Mouse (Mus musculus) left cerebral cortex, postnatal 36 days (tissue): ENCODE measurements around the gene Pik3r5. TPM values are rescaled to one million over a fixed set of nuclear protein-coding genes. Genes with fewer than 3 reads are reported as not detected.

ENCODE experiments used
- DNase-seq, 2 experiments: peaks; one replicate each; pipeline ENCODE4 v3.0.0; 2021 to 2022; ENCODE audit warnings: low spot score in 2 of 2, mixed read lengths in 1 of 2
- intact Hi-C: fragments of 180-260 bp; cut with DNase I; formaldehyde crosslinking; loops from one replicate; pipeline ENCODE4 v1.15.1; 2025
- total RNA-seq, 2 experiments: library from RNA; stranded (reverse); gene quantifications; 2 replicates each; pipeline ENCODE4 v1.2.3; 2021

The Pik3r5 gene
- total RNA-seq, 2 experiments from 2014 or later = 3.0 to 3.3 TPM

GRCm38 (mm10) chr11:68442346-68442745, 10.4 kb downstream of the Pik3r5 start:
- intact Hi-C loops = no loop called here

DNA sequence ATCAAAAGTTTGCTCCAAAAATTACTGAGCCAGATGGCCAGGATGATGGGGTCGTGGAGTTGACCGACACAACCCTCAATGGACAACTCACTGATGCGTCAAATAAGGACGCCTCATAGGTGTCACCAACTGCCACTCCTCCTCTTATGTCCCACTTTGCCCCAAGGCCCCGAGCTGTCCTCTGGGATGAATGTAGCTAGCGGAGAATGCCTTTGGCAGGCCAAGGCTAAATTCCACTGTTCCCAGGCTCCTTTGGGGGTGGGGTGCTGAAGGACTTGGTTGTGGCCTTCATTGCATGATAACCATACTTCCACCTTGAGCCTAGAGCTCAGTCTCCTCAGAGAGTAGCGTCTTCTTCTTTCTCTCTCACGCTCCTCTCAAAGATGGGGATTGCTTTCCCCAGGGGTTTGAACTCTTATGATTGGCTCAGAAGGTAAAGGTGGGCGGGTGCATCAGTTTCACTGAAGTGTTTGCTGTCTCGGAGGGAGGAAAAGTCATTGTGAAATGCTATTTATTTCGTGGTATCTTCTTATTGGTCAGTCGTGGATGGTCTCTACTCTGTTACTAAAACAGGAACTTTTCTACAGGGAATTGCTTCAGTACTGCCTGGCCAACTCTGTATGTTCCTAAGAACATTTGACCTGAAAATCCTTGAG, 11.2 kb downstream of the Pik3r5 start:
- intact Hi-C loops = no loop called here

More at GRCm38 (mm10) chr11:68442346-68442745, 10.4 kb downstream of the Pik3r5 start:
- no peak for DNase-seq

GRCm38 (mm10) chr11:68445901-68446300, 14.0 kb downstream of the Pik3r5 start:
- no peak for DNase-seq
- intact Hi-C loops = no loop called here

More for the DNA sequence above, 11.2 kb downstream of the Pik3r5 start:
- no peak for DNase-seq

GRCm38 (mm10) chr11:68446547-68446946, 14.6 kb downstream of the Pik3r5 start:
- DNase-seq = no peak
- intact Hi-C loops = no loop called here

DNA sequence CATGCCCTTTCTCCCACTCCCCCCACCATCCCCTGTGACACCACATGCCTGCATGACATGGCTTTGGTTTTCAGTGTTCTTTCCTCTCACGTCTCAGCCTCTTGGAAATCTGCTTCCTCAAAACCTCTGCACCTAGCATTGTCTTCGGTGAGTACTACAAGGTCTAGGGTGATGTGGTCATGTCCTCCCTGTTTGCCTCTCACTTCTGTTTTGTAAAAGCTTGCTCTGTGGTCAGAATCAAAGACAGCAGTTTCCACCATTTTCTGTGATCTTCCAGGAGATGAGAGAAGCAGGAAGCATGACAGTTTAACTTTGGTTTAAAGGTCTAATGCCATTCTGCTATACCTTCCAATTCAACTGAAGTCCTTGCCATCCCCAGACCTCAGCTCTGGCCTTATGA, 15.3 kb downstream of the Pik3r5 start:
- intact Hi-C loops = no loop called here
- no peak for DNase-seq

GRCm38 (mm10) chr11:68448356-68448755, 16.4 kb downstream of the Pik3r5 start:
- DNase-seq = no peak
- intact Hi-C loops = no loop called here

DNA sequence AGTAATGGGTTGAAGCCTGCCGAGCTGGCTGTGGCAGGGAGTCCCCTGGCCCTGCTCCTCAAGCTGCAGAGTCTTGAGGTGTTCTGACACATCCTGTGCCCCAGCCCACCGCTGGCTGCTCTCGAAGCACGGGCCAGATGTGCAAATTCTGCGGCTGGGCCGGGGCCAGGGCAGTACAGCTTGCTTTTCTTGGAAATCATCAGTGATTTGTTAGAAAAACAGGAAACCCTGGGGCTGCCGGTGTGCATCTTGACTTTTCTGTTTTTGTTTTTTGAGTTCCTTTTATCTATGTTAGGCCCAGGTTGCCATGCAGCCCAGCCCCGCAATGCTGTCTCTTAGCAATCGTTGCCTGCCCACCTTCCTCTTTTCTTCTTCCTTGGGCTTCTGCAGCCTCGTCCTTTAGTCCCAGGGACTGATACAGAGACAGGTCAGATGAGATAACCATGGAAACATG, 19.4 kb downstream of the Pik3r5 start:
- intact Hi-C loops = no loop called here
- DNase-seq = no peak

DNA sequence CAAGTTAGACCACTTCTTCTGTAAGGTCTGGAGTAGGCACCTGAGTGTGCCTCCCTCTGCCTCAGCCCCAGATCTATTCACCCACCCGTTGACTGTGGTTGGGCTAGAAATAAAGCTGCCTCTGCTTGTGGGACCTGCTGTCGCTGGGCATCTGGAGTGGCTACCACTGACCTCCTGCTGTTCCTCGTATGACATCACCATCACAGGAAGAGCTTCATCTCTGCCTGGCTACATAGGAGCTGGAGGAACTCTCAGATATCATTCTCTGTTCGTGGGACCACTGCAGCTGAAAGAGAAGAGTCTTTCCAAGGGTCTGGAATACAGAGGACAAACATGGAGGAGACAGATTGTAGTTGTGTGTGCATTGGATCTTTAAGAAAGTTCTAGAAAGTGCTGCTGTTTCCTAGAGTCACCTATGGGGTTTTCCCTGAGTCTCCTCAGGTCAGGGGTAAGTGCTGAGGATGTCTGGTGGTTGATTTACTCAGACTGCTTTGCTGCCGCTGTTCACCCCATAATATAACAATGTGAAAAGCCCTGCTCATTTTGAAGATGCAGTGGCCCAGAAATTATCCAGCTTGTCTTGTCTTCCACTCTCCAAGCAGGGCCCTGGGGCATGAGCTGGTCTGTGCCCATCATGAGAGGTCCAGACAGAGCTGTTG, 20.0 kb downstream of the Pik3r5 start:
- intact Hi-C loops = no loop called here
- DNase-seq = no peak

DNA sequence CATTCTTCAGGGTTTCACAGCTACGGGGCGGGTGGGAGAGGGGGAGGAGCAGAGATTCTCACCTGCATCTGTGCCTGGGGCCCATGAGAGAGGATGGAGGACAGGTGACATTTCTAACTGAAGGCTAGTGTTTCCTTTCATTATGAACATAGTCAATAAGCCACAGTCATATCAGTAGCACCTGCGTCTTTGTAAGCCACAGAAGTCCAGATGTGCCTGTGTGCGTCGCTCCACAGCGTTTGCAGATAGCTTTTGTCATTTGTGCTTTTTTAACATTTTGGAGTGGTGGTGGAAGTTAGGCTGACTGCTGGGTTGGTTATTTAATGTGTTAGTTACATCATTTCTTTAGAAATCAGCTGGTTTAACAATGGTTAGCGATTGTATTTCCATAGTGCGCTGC, 20.8 kb downstream of the Pik3r5 start:
- DNase-seq = no peak

GRCm38 (mm10) chr11:68453301-68453700, 21.4 kb downstream of the Pik3r5 start:
- intact Hi-C loops = no loop called here
- no peak for DNase-seq

More for the DNA sequence above, 20.8 kb downstream of the Pik3r5 start:
- intact Hi-C loops = no loop called here

DNA sequence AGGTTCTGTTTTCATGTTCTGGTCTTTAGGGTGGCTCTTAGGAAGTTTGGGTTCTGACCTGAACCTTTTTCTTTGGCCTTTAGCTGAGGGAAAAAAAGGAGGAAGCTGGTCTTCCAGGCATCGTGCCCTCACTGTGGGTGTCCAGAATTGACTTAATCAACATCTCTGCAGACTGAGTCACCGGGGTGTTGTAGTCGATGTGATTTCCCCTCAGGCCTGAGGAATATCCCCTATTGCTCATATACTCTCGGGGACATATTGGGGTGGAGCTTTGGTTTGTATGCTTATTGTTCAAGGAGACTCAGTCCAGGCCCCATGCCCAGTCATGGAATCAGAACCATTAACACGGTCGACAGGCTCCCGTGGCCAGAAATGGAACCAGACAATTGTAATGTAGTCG, 26.2 kb downstream of the Pik3r5 start:
- DNase-seq = no peak
- intact Hi-C loops = no loop called here

DNA sequence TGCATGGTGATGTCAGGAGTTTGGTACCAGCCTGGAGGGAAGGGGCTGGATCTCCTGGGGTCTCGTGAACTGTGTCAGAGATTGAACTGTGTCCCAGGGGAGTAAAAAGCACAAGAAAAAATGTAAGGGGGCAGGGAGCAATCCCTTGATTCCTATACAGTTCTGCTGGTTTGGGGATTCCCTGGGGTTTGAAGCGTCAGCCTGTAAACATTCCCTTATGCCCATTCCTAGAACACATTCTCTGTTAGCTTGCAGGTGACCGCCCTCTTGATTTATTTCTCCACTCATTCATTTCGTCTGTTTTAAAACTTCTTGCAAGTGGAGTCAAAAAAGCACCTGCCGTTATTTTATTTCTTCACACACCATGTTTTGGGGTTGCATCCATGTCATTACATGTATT, 27.1 kb downstream of the Pik3r5 start:
- intact Hi-C loops = no loop called here
- DNase-seq = no peak

DNA sequence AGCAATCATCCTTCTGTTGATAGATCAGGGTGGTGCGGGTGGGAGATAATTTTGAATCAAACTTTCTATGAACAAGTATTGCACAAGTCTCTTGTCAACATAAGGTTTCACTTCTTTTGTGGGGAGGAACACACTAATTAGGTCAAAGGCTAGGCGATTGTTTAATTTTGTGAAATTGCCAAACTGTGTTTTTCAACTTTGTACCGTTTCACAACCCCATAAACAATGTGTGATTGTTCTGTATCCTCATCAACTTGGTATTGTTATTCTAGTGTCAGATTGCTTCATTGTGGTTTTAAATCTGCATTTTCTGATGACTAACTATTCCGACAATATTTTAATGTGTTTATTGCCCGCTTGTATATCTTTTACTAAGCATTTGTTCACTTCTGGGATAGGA, 27.6 kb downstream of the Pik3r5 start:
- DNase-seq = no peak
- intact Hi-C loops = no loop called here

- no peak for DNase-seq
- intact Hi-C loops = no loop called here
Observed at GRCm38 (mm10) chr11:68462716-68463115, 30.8 kb downstream of the Pik3r5 start.

DNA sequence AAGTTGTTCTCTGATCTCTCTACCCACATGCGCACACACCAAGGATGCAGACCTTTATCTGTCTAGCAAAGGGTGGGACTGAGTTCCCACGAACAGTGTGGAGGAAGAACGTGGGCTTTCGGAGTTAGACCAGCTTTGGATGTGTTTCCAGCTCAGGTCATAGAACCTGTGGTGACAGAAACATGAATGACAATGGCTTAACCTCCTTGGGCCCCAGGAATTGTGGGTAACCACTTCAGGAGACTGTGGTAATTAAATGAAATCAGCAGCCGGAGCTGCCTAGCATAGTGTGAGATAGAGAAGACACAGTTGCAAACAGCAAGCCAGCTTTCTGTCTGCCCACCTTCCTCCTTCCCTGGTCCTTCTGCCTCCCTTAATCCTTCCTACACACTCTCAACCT, 32.3 kb downstream of the Pik3r5 start:
- intact Hi-C loops = no loop called here
- DNase-seq = no peak

DNA sequence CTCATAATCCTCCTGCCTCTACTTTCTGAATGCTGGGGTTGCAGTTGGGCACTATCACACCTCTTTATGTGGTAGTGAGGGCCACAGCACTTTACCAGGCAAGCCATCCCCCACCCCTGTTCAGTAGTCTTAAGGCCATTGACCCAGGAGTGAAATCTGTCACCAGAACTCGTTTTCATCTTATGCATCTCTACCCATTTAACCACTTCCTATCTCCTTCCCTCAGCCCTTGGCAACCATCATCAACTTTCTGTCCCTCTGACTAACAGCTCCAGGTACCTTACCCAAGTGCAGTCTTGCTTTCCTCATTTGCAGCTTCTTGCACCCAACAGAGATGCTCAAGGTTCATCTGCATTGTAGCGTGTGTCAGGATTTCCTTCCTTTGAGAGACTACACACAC, 33.2 kb downstream of the Pik3r5 start:
- intact Hi-C loops = no loop called here
- DNase-seq = no peak

DNA sequence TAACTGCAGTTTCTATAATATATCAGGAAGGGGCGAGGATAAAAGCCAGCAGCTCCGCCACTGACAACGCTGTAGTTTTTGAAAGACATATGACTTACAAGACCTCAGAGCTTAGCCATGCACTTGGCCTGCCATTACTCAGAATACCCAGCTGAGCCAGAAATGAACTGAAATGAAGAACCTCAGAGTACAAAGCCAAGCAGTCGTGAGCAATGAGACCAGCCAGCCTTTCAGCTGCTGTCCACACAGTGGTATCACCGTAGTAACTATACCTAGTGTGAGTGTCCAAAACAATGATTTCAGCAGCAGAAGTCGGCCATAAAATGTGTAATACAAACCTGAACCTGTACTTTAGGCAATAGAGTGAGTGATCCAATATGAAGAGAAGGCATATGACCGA, 35.5 kb downstream of the Pik3r5 start:
- intact Hi-C loops = no loop called here
- no peak for DNase-seq

DNA sequence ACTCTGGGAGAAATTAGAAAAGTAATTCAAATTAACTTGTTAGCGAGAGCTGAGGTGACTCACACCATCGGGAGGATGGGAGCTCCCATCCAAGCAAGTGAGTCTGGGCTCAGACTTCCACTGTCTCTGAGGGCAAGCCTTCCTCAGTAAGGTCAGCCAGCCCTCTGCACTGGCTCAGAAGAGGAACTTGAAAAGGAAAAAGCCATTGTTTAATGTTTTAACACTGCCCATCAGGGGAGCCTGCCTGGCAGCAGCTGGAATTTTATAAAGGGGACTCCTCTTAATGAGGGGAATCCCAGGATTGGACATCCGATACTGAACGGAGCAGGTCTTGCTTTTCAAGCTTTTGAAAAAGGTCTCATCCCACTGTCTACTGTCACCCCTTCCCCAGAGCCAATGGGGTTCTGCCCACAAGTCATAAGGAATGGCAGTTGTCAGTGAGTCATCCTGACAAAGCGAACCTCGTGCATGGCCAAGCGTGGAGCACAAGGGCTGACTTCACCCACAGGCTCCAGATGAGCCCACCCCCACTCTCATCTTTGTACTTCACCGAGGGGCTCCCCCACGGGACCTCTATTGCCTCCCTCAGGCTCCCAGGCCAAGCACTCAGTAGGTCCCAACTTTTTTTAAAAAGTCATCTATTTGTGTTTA, 36.2 kb downstream of the Pik3r5 start:
- DNase-seq = no peak
- intact Hi-C loops = no loop called here

- intact Hi-C loops = no loop called here
- no peak for DNase-seq
Observed at GRCm38 (mm10) chr11:68468886-68469285, 37.0 kb downstream of the Pik3r5 start.

GRCm38 (mm10) chr11:68472162-68472849, 40.4 kb downstream of the Pik3r5 start:
- intact Hi-C loops = loop anchor here (5.0 kb wide), 1 partner anchor 40 kb away; the partner anchor contains the start of gene Pik3r5
- DNase-seq = no peak
